Mouse (Mus musculus): Measurements from ENCODE around the gene Gba.
"Not testable (repeated sequence)": the region's sequence is repeated elsewhere in the genome, so short reads cannot be mapped to it uniquely, and the experiment has no call there.

The Gba gene

GRCm38 (mm10) chr3:89202253-89203141 lies at the start of gene Gba:
Gba (plus strand) TSS chr3:89202928.
- DNase-seq (ENCODE audit: low spot score), result peak; percentile 78

GRCm38 (mm10) chr3:89156951-89157350 lies 45.8 kb upstream of the Gba start:
- DNase-seq (ENCODE audit: low spot score), result no peak

GRCm38 (mm10) chr3:89158651-89159050 lies 44.1 kb upstream of the Gba start:
- no peak for DNase-seq (ENCODE audit: low spot score)

- peak; percentile 74 for DNase-seq (ENCODE audit: low spot score)
These were observed 43.5 kb upstream of the Gba start for GRCm38 (mm10) chr3:89159211-89159610.

GRCm38 (mm10) chr3:89159616-89160344 lies 42.9 kb upstream of the Gba start, which contains the start of gene Hcn3:
Hcn3 (minus strand) TSS chr3:89160196.
- peak; percentile 71 for DNase-seq (ENCODE audit: low spot score)

- DNase-seq (ENCODE audit: low spot score), result not testable (repeated sequence)
These were observed 41.5 kb upstream of the Gba start for GRCm38 (mm10) chr3:89161207-89161606.

- DNase-seq (ENCODE audit: low spot score), result no peak
These were observed 40.9 kb upstream of the Gba start for GRCm38 (mm10) chr3:89161786-89162185.

- DNase-seq (ENCODE audit: low spot score), result no peak
These were observed 39.6 kb upstream of the Gba start for GRCm38 (mm10) chr3:89163123-89163522.

GRCm38 (mm10) chr3:89163643-89164245 lies 39.0 kb upstream of the Gba start:
- DNase-seq (ENCODE audit: low spot score), result no peak

GRCm38 (mm10) chr3:89164506-89165267 lies 38.0 kb upstream of the Gba start, which contains the start of gene Clk2:
Clk2 (plus strand) TSS chr3:89164795.
- peak; percentile 95 for DNase-seq (ENCODE audit: low spot score)

GRCm38 (mm10) chr3:89165268-89165870 lies 37.4 kb upstream of the Gba start:
- no peak for DNase-seq (ENCODE audit: low spot score)

GRCm38 (mm10) chr3:89166945-89167344 lies 35.8 kb upstream of the Gba start:
- no peak for DNase-seq (ENCODE audit: low spot score)

- DNase-seq (ENCODE audit: low spot score), result no peak
These were observed 27.9 kb upstream of the Gba start for GRCm38 (mm10) chr3:89174844-89175243.

GRCm38 (mm10) chr3:89175544-89175943 lies 27.2 kb upstream of the Gba start:
- no peak for DNase-seq (ENCODE audit: low spot score)

- DNase-seq (ENCODE audit: low spot score), result no peak
These were observed 26.3 kb upstream of the Gba start for GRCm38 (mm10) chr3:89176421-89176820.

GRCm38 (mm10) chr3:89177242-89178106 lies 25.3 kb upstream of the Gba start, which contains the start of gene Scamp3:
Scamp3 (plus strand) TSS chr3:89177473.
- peak; percentile 82 for DNase-seq (ENCODE audit: low spot score)

- DNase-seq (ENCODE audit: low spot score), result no peak
These were observed 24.7 kb upstream of the Gba start for GRCm38 (mm10) chr3:89178107-89178385.

- no peak for DNase-seq (ENCODE audit: low spot score)
These were observed 23.7 kb upstream of the Gba start for GRCm38 (mm10) chr3:89179056-89179455.

GRCm38 (mm10) chr3:89181749-89182500 lies 20.8 kb upstream of the Gba start:
- DNase-seq (ENCODE audit: low spot score), result no peak
